Mouse (Mus musculus) midbrain, embryonic 10.5 days (tissue): ENCODE data around the gene Krtap17-1. TPM values are rescaled to one million over a fixed set of nuclear protein-coding genes. Genes with fewer than 3 reads are reported as not detected.
A peak's percentile ranks its signal among the peaks of the same experiment; 100 is the strongest.

Experiments
- DNase-seq: peaks from one replicate; pipeline ENCODE4 v3.0.0-alpha.2; 2017; ENCODE audit warnings: low spot score
- H3K27ac ChIP-seq: fragments of 300-500 bp; sonication (generic); replicated peaks from 2 replicates; pipeline ENCODE4 v1.5.1; 2016; ENCODE audit warnings: mild to moderate bottlenecking
- H3K27me3 ChIP-seq: fragments of 300-500 bp; sonication (generic); 2 replicates; pipeline ENCODE4 v1.6.1; 2016; ENCODE audit warnings: low read depth, mild to moderate bottlenecking; ENCODE audit not compliant: poor library complexity, severe bottlenecking
- H3K36me3 ChIP-seq: fragments of 300-500 bp; sonication (generic); 2 replicates; pipeline ENCODE4 v1.6.1; 2016; ENCODE audit warnings: mild to moderate bottlenecking, moderate library complexity
- H3K4me1 ChIP-seq: fragments of 300-500 bp; sonication (generic); 2 replicates; pipeline ENCODE4 v1.6.1; 2016
- H3K4me3 ChIP-seq: fragments of 300-500 bp; sonication (generic); 2 replicates; pipeline ENCODE4 v1.5.1; 2016; ENCODE audit warnings: mild to moderate bottlenecking, moderate library complexity
- H3K9me3 ChIP-seq: fragments of 300-500 bp; sonication (generic); replicated peaks from 2 replicates; pipeline ENCODE4 v1.6.1; 2016; ENCODE audit warnings: mild to moderate bottlenecking
- WGBS: fragments of 180-500 bp; shearing (Covaris S2); methylation state at CpG from one replicate; pipeline ENCODE4 v1.1.7; 2016; 5-methylcytosine and 5-hydroxymethylcytosine counted together
- polyA plus RNA-seq: library from polyadenylated mRNA; unstranded; fragments of >200 nt; fragmentation: Nextera tagmentation; extraction: Ambion mirVana; gene quantifications from 2 replicates; pipeline ENCODE4 v1.2.1, GENCODE M21; 2016

The Krtap17-1 gene
- not detected in 2 replicates for polyA plus RNA-seq

- 33% methylated on average over 26 of the region's 26 CpGs for WGBS
- no peak for DNase-seq
- peak within 1 kb of the TSS; percentile 63 for H3K27ac ChIP-seq
- peaks cover 7% of the 10 kb centered on the region for H3K4me1 ChIP-seq
- H3K27me3 ChIP-seq: peaks cover 25% of the 10 kb centered on the region
- H3K9me3 ChIP-seq: no peaks in the 10 kb centered on the region
- no peaks in the 10 kb centered on the region for H3K36me3 ChIP-seq
- peak within 1 kb of the TSS; percentile 40 for H3K4me3 ChIP-seq
Observed at GRCm38 (mm10) chr11:99993620-99994383, at the start of gene Krtap17-1. Gene Krtap17-1, minus strand, starts transcription at chr11:99993994.

- no peak for DNase-seq
- 87% methylated on average over 6 of the region's 6 CpGs for WGBS
- Histone ChIP-seq H3K36me3 (no peaks in the 10 kb centered on the region), H3K4me3 (no peak within 1 kb of the TSS), H3K4me1 (no peaks in the 10 kb centered on the region), H3K27ac (no peak within 1 kb of the TSS), H3K9me3 (no peaks in the 10 kb centered on the region), H3K27me3 (no peaks in the 10 kb centered on the region)
Observed at GRCm38 (mm10) chr11:100041454-100041853, 47.7 kb upstream of the Krtap17-1 start, which contains the start of gene Krt34. Gene Krt34, minus strand, starts transcription at chr11:100041554.

GRCm38 (mm10) chr11:100029768-100030167 lies 36.0 kb upstream of the Krtap17-1 start, which contains the start of gene Krt33b:
Gene Krt33b, minus strand, starts transcription at chr11:100029868.
- no peaks in the 10 kb centered on the region for H3K36me3 ChIP-seq
- WGBS: 86% methylated on average over 6 of the region's 6 CpGs
- no peak within 1 kb of the TSS for H3K27ac ChIP-seq
- no peak within 1 kb of the TSS for H3K4me3 ChIP-seq
- no peak for DNase-seq
- no peaks in the 10 kb centered on the region for H3K27me3 ChIP-seq
- no peaks in the 10 kb centered on the region for H3K9me3 ChIP-seq
- H3K4me1 ChIP-seq: peaks cover 3% of the 10 kb centered on the region; the same call in 1 of the 2 replicates

GRCm38 (mm10) chr11:100021438-100021837 lies 27.6 kb upstream of the Krtap17-1 start:
- 85% methylated on average over 5 of the region's 5 CpGs for WGBS
- no peak for DNase-seq
- Histone ChIP-seq H3K4me1 (peaks cover 3% of the 10 kb centered on the region; the same call in 1 of the 2 replicates), H3K27me3 (no peaks in the 10 kb centered on the region), H3K4me3 (no peak overlapping the region), H3K27ac (no peak overlapping the region), H3K36me3 (no peaks in the 10 kb centered on the region), H3K9me3 (no peaks in the 10 kb centered on the region)

- Histone ChIP-seq H3K27ac (no peak overlapping the region), H3K27me3 (no peaks in the 10 kb centered on the region), H3K4me3 (no peak overlapping the region), H3K4me1 (no peaks in the 10 kb centered on the region), H3K36me3 (no peaks in the 10 kb centered on the region), H3K9me3 (no peaks in the 10 kb centered on the region)
- no peak for DNase-seq
- 87% methylated on average over 1 of the region's 1 CpGs for WGBS
Observed at GRCm38 (mm10) chr11:100019466-100019865, 25.7 kb upstream of the Krtap17-1 start.

GRCm38 (mm10) chr11:100016112-100016511 lies 22.3 kb upstream of the Krtap17-1 start, which contains the start of gene Krt33a:
Gene Krt33a, minus strand, starts transcription at chr11:100016212.
- 90% methylated on average over 4 of the region's 4 CpGs for WGBS
- no peaks in the 10 kb centered on the region for H3K36me3 ChIP-seq

GRCm38 (mm10) chr11:100013691-100014171 lies 19.9 kb upstream of the Krtap17-1 start:
- H3K4me1 ChIP-seq: no peaks in the 10 kb centered on the region
- no peak overlapping the region for H3K4me3 ChIP-seq
- no peak for DNase-seq
- H3K27me3 ChIP-seq: no peaks in the 10 kb centered on the region
- 80% methylated on average over 4 of the region's 4 CpGs for WGBS
- H3K36me3 ChIP-seq: no peaks in the 10 kb centered on the region
- H3K9me3 ChIP-seq: no peaks in the 10 kb centered on the region
- no peak overlapping the region for H3K27ac ChIP-seq

More at GRCm38 (mm10) chr11:100016112-100016511, 22.3 kb upstream of the Krtap17-1 start, which contains the start of gene Krt33a:
- Histone ChIP-seq H3K27ac (no peak within 1 kb of the TSS), H3K27me3 (no peaks in the 10 kb centered on the region), H3K9me3 (no peaks in the 10 kb centered on the region), H3K4me3 (no peak within 1 kb of the TSS), H3K4me1 (no peaks in the 10 kb centered on the region)
- DNase-seq: no peak

- Histone ChIP-seq H3K27ac (no peak overlapping the region), H3K36me3 (no peaks in the 10 kb centered on the region), H3K9me3 (no peaks in the 10 kb centered on the region), H3K4me1 (no peaks in the 10 kb centered on the region), H3K27me3 (no peaks in the 10 kb centered on the region), H3K4me3 (no peak overlapping the region)
- DNase-seq: no peak
- WGBS: 82% methylated on average over 5 of the region's 5 CpGs
Observed at GRCm38 (mm10) chr11:100010682-100011081, 16.9 kb upstream of the Krtap17-1 start.

GRCm38 (mm10) chr11:100008336-100008735 lies 14.5 kb upstream of the Krtap17-1 start:
- no peaks in the 10 kb centered on the region for H3K4me1 ChIP-seq
- no peak overlapping the region for H3K27ac ChIP-seq
- no peaks in the 10 kb centered on the region for H3K9me3 ChIP-seq
- no peaks in the 10 kb centered on the region for H3K36me3 ChIP-seq
- no peaks in the 10 kb centered on the region for H3K27me3 ChIP-seq
- WGBS: 91% methylated on average over 5 of the region's 5 CpGs
- DNase-seq: no peak
- no peak overlapping the region for H3K4me3 ChIP-seq

GRCm38 (mm10) chr11:100006624-100007023 lies 12.8 kb upstream of the Krtap17-1 start:
- Histone ChIP-seq H3K36me3 (no peaks in the 10 kb centered on the region), H3K4me1 (no peaks in the 10 kb centered on the region), H3K27me3 (no peaks in the 10 kb centered on the region), H3K4me3 (no peak overlapping the region), H3K27ac (no peak overlapping the region), H3K9me3 (no peaks in the 10 kb centered on the region)
- DNase-seq: no peak
- WGBS: 57% methylated on average over 3 of the region's 3 CpGs

- Histone ChIP-seq H3K36me3 (no peaks in the 10 kb centered on the region), H3K27ac (no peak overlapping the region), H3K27me3 (no peaks in the 10 kb centered on the region), H3K4me1 (no peaks in the 10 kb centered on the region), H3K4me3 (no peak overlapping the region), H3K9me3 (no peaks in the 10 kb centered on the region)
- no peak for DNase-seq
- 92% methylated on average over 8 of the region's 8 CpGs for WGBS
Observed at GRCm38 (mm10) chr11:100005905-100006304, 12.1 kb upstream of the Krtap17-1 start.

- Histone ChIP-seq H3K4me1 (no peaks in the 10 kb centered on the region), H3K9me3 (no peaks in the 10 kb centered on the region), H3K27ac (no peak overlapping the region), H3K36me3 (no peaks in the 10 kb centered on the region), H3K27me3 (no peaks in the 10 kb centered on the region), H3K4me3 (no peak overlapping the region)
- 33% methylated on average over 6 of the region's 6 CpGs for WGBS
- peak; percentile 30 for DNase-seq
Observed at GRCm38 (mm10) chr11:100004846-100005245, 11.1 kb upstream of the Krtap17-1 start.

GRCm38 (mm10) chr11:99999091-99999490 lies 5.3 kb upstream of the Krtap17-1 start:
- H3K4me1 ChIP-seq: no peaks in the 10 kb centered on the region
- WGBS: 92% methylated on average over 7 of the region's 7 CpGs
- H3K27me3 ChIP-seq: peaks cover 9% of the 10 kb centered on the region
- H3K36me3 ChIP-seq: no peaks in the 10 kb centered on the region
- no peak for DNase-seq
- no peak overlapping the region for H3K27ac ChIP-seq
- H3K9me3 ChIP-seq: no peaks in the 10 kb centered on the region
- H3K4me3 ChIP-seq: no peak overlapping the region
